Mouse (Mus musculus) kidney, postnatal 10 days (tissue): ENCODE data around the gene Lrrc15.

ENCODE experiments used
- DNase-seq: peaks from one replicate; pipeline ENCODE4 v3.0.0; 2021; ENCODE audit warnings: mixed read lengths

Gene Lrrc15

DNA sequence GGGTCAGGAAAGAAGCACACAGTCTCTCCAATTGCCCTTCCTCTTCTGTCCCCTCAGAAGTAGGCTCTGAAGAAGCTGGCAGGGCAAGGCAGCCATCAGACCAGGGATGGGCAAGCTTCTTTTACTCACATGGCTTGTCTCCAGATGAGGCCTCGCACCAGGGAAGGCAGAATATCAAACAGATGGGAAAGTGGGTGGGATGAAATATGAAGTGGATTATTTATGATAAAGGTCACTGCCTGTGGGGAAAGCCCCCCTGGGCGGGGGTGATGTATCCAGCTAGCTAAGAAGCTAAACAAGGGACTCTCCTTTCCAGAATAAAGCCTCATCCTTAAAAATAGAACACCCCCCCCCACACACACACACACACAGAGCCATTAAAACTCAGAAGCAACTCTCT is 47.5 kb downstream of the Lrrc15 start:
- no peak for DNase-seq

GRCm38 (mm10) chr16:30234636-30235546 is 48.2 kb downstream of the Lrrc15 start:
- no peak for DNase-seq

DNA sequence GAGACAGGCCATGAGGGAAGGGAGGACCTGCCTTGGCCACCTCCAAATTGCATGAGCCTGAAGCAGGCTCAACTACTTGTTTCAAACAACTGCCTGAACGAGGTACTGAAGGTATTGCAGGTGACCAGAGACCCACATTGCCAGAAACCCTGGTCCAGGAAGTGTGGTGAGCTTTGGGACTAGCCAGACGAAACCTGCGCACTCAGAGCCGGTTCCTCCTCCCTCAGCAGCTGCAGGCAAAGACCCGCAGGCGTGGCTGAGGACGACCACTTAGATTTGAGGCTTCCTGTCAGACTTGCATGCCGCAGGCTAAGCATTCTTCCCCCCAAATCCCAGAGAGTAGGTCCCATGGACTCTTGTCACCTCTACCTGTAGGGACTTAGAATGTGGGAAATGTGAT is 49.0 kb downstream of the Lrrc15 start:
- no peak for DNase-seq

- DNase-seq, result no peak
Observed at GRCm38 (mm10) chr16:30231882-30232604, 51.0 kb downstream of the Lrrc15 start.

DNA sequence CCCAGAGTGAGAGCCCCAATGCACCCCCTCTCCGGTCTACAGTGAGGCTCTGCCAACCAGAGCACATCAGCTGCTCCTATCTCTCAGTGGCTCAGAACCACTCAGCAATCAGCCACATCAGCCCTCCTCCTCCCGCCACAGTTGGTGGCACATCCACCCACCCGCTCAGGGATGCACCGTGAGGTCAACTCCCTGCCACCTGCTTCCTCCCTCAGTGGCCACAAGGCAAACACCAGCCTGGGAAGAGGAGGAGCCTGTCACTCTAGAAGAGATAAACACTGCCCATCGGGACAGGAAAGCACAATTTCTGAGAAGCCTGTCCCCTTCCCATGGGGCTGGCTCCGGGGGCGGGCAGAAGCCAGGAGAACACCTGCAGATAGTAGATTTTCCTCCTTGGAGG is 55.7 kb downstream of the Lrrc15 start:
- no peak for DNase-seq

- no peak for DNase-seq
Observed at GRCm38 (mm10) chr16:30221161-30221782, 61.8 kb downstream of the Lrrc15 start.
